Mouse (Mus musculus) heart, postnatal 0 days (tissue): ENCODE measurements around the gene Slc12a4.

ENCODE experiments used
- CTCF ChIP-seq: IDR thresholded peaks from 2 replicates; pipeline ENCODE4 v1.5.1; 2016; ENCODE audit warnings: antibody characterized with exemption, control low read depth, low read depth
- EP300 ChIP-seq: IDR thresholded peaks from 2 replicates; pipeline ENCODE4 v1.6.1; 2016; ENCODE audit warnings: antibody characterized with exemption, low read depth

DNA sequence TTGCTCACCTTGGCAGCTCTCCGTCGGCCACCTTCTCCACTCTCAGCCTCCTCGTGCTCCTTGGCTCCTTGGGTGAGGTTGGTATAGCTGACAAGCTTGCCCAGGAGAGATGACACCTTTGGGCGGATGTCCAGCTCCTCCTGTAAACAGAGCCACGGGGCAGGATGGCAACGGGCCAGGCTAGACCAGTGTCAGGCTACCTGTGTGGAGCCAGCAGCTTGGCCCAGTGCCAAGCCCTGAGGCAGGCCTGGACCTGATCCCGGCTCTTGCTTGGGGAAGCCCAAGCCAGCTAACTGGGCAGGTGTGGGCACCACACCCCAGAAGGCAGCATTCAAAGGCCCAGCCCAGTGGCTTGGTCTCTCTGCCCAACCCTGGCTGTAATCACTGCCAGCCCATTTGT lies 6.5 kb downstream of the Slc12a4 start:
- TF ChIP-seq CTCF = no peak
- no peak for TF ChIP-seq EP300
